Mouse (Mus musculus) common myeloid progenitor, adult 5-6 weeks (primary cell): ENCODE results near the gene Pln. TPM values are rescaled to one million over a fixed set of nuclear protein-coding genes. Genes with fewer than 3 reads are reported as not detected.

ENCODE experiments used
- ATAC-seq: replicated peaks from 2 replicates; pipeline ENCODE4 v1.8.0; 2016; ENCODE audit warnings: low read depth, mild to moderate bottlenecking, moderate TSS enrichment, inconsistent platforms; ENCODE audit not compliant: poor library complexity, severe bottlenecking
- total RNA-seq: library from RNA; stranded (forward); fragments of 200-1000, 187-1606 nt; gene quantifications from 2 replicates; pipeline ENCODE4 v1.2.3, GENCODE M21; 2017

Gene Pln
- total RNA-seq = 1.2 TPM in 1 of 2 replicates, not detected in the other

- ATAC-seq = no peak
Measured at GRCm38 (mm10) chr10:53337162-53337923, at the start of gene Pln. Gene Pln, plus strand, starts transcription at chr10:53337667.

GRCm38 (mm10) chr10:53305867-53306266 is 31.6 kb upstream of the Pln start:
- ATAC-seq = 0 out of 2 replicates have a peak, but pooled peaks have one; percentile 29

- ATAC-seq = no peak
Measured at GRCm38 (mm10) chr10:53306674-53307073, 30.8 kb upstream of the Pln start.

- no peak for ATAC-seq
Measured at GRCm38 (mm10) chr10:53323367-53323766, 14.1 kb upstream of the Pln start.

- ATAC-seq = peak; percentile 81
Measured at GRCm38 (mm10) chr10:53324663-53325062, 12.8 kb upstream of the Pln start.

GRCm38 (mm10) chr10:53326367-53326766 is 11.1 kb upstream of the Pln start:
- ATAC-seq = no peak

- no peak for ATAC-seq
Measured at GRCm38 (mm10) chr10:53329257-53329656, 8.2 kb upstream of the Pln start.

- no peak for ATAC-seq
Measured at GRCm38 (mm10) chr10:53332752-53333151, 4.7 kb upstream of the Pln start.

- ATAC-seq = peak; percentile 61
Measured at GRCm38 (mm10) chr10:53335266-53335665, 2.2 kb upstream of the Pln start.

- ATAC-seq = peak; percentile 62
Measured at GRCm38 (mm10) chr10:53335974-53336373, 1.5 kb upstream of the Pln start.

GRCm38 (mm10) chr10:53339045-53339444 is 1.6 kb downstream of the Pln start:
- ATAC-seq = no peak

GRCm38 (mm10) chr10:53341288-53341965 is 4.0 kb downstream of the Pln start:
- ATAC-seq = peak; percentile 95

GRCm38 (mm10) chr10:53342166-53342728 is 4.8 kb downstream of the Pln start:
- ATAC-seq = no peak

- ATAC-seq = no peak
Measured at GRCm38 (mm10) chr10:53343384-53343783, 5.9 kb downstream of the Pln start.

GRCm38 (mm10) chr10:53343865-53344264 is 6.4 kb downstream of the Pln start:
- no peak for ATAC-seq

GRCm38 (mm10) chr10:53345508-53345907 is 8.0 kb downstream of the Pln start:
- no peak for ATAC-seq

GRCm38 (mm10) chr10:53346506-53346905 is 9.0 kb downstream of the Pln start:
- peak; percentile 52 for ATAC-seq

GRCm38 (mm10) chr10:53346916-53347315 is 9.4 kb downstream of the Pln start:
- ATAC-seq = no peak

GRCm38 (mm10) chr10:53347787-53348755 is 10.6 kb downstream of the Pln start:
- ATAC-seq = peak; percentile 91

- no peak for ATAC-seq
Measured at GRCm38 (mm10) chr10:53349254-53349653, 11.8 kb downstream of the Pln start.
